Mouse (Mus musculus): ENCODE measurements around the gene Orc1. TPM values are rescaled to one million over a fixed set of nuclear protein-coding genes. Genes with fewer than 3 reads are reported as not detected.

Gene Orc1
- polyA plus RNA-seq, 1 experiment from 2014 or later: 17.3 TPM

Other genes starting within 250 kb of the Orc1 start
- gene Shisal2a, start 196.1 kb upstream of the Orc1 start, polyA plus RNA-seq (2014; fragmentation: Nextera tagmentation; extraction: Ambion mirVana): 1.6 and 2.4 TPM in 2 replicates
- gene Gpx7, start 172.5 kb upstream of the Orc1 start, polyA plus RNA-seq (2014; fragmentation: Nextera tagmentation; extraction: Ambion mirVana): 50.8 and 52.4 TPM in 2 replicates
- gene Tut4, start 120.0 kb upstream of the Orc1 start, polyA plus RNA-seq (2014; fragmentation: Nextera tagmentation; extraction: Ambion mirVana): 61.9 and 66.9 TPM in 2 replicates
- 124 and 128 TPM in 2 replicates for gene Prpf38a, start 87 bp upstream of the Orc1 start, polyA plus RNA-seq (2014; fragmentation: Nextera tagmentation; extraction: Ambion mirVana)
- gene Cc2d1b, start 40.5 kb downstream of the Orc1 start, polyA plus RNA-seq (2014; fragmentation: Nextera tagmentation; extraction: Ambion mirVana): 15.3 and 19.8 TPM in 2 replicates
- gene 3110021N24Rik, start 140.2 kb downstream of the Orc1 start, polyA plus RNA-seq (2014; fragmentation: Nextera tagmentation; extraction: Ambion mirVana): 0.45 and 0.51 TPM in 2 replicates
- gene Zfyve9, start 201.4 kb downstream of the Orc1 start, polyA plus RNA-seq (2014; fragmentation: Nextera tagmentation; extraction: Ambion mirVana): 3.6 and 3.9 TPM in 2 replicates